Mouse (Mus musculus) neural tube, embryonic 13.5 days (tissue): ENCODE measurements at regions not wholly inside any gene's neighbourhood (a gene's known extent, or its start where the extent isn't known, plus 50 kb on each side); places are given as distances from the start of the nearest gene placed in this dataset.
"Not testable (repeated sequence)": the region's sequence is repeated elsewhere in the genome, so short reads cannot be mapped to it uniquely, and the experiment has no call there.

Source experiments
- ATAC-seq: fragments of 200-750 bp; cut with Nextera tagmentation; 2 replicates; pipeline ENCODE4 v1.8.0; 2017; ENCODE audit warnings: low read depth, mild to moderate bottlenecking, moderate TSS enrichment, moderate library complexity
- H3K27ac ChIP-seq: fragments of 300-500 bp; sonication (generic); replicated peaks from 2 replicates; pipeline ENCODE4 v1.5.1; 2015; ENCODE audit warnings: moderate library complexity, mild to moderate bottlenecking, inconsistent platforms
- H3K27me3 ChIP-seq: fragments of 300-500 bp; sonication (generic); 2 replicates; pipeline ENCODE4 v1.6.1; 2015; ENCODE audit warnings: mild to moderate bottlenecking, inconsistent platforms
- H3K36me3 ChIP-seq: fragments of 300-500 bp; sonication (generic); 2 replicates; pipeline ENCODE4 v1.6.1; 2015; ENCODE audit warnings: mild to moderate bottlenecking, inconsistent platforms
- H3K4me1 ChIP-seq: fragments of 300-500 bp; sonication (generic); replicated peaks from 2 replicates; pipeline ENCODE4 v1.6.1; 2015; ENCODE audit warnings: inconsistent platforms
- H3K4me2 ChIP-seq: fragments of 300-500 bp; sonication (generic); 2 replicates; pipeline ENCODE4 v1.6.1; 2015; ENCODE audit warnings: inconsistent platforms, mild to moderate bottlenecking, moderate library complexity
- H3K4me3 ChIP-seq: fragments of 300-500 bp; sonication (generic); 2 replicates; pipeline ENCODE4 v1.5.1; 2015; ENCODE audit warnings: mild to moderate bottlenecking, inconsistent platforms
- H3K9ac ChIP-seq: fragments of 300-500 bp; sonication (generic); 2 replicates; pipeline ENCODE4 v1.6.1; 2015; ENCODE audit warnings: moderate library complexity, mild to moderate bottlenecking, inconsistent platforms
- H3K9me3 ChIP-seq: fragments of 300-500 bp; sonication (generic); 2 replicates; pipeline ENCODE4 v1.6.1; 2016; ENCODE audit warnings: inconsistent platforms
- WGBS: fragments of 180-500 bp; shearing (Covaris S2); methylation state at CpG from one replicate; pipeline ENCODE4 v1.1.7; 2015; 5-methylcytosine and 5-hydroxymethylcytosine counted together

DNA sequence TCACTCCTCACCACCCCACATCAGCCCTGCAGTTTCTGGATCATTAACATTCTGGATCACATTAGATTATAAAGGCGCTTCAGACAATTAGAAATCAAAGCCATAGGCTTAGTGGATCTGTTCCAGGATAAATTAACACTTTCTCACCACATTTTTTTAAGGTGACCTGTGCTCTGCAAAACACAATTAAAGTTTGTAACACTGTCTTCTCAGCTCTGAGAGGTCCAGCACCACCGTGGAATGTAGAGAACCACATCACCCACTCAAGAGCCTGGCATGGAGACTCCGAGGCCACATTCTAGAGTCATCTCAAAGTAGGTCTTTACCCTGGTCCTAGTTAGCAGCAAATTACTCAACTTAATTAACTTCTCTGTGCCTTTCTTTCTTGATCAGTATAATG lies 58.4 kb upstream of the Galnt18 start:
- Histone ChIP-seq H3K4me3 (no peak overlapping the region), H3K9ac (no peak overlapping the region), H3K27ac (no peak overlapping the region), H3K9me3 (0 out of 2 replicates have a peak, but pooled peaks cover 4% of the 10 kb centered on the region), H3K4me2 (no peak overlapping the region), H3K36me3 (no peaks in the 10 kb centered on the region), H3K4me1 (no peaks in the 10 kb centered on the region), H3K27me3 (no peaks in the 10 kb centered on the region)
- 80% methylated on average over 3 of the region's 3 CpGs for WGBS
- ATAC-seq = no peak

DNA sequence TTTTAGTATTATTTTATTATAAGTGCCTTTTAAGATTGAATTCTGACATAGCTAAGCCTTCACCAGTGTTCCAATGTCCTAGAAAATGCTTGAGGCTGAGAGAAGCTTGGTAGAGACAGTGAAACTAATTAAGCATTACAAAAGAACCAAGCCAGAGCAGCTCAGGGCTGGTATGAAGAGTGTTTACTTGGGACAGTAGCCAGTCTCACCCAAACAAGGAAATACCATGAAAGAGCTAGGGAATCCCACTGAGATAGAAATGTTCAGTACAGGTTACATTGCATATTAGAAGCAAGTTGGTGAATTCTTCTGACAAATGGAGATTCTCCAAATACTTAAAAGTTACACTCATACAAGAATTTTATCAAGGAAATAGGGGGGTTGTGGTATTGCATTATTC lies 54.6 kb upstream of the Galnt18 start:
- not testable (repeated sequence) for H3K9ac ChIP-seq, H3K27me3 ChIP-seq, H3K4me1 ChIP-seq, H3K9me3 ChIP-seq, ATAC-seq, H3K4me2 ChIP-seq, H3K27ac ChIP-seq, H3K36me3 ChIP-seq, H3K4me3 ChIP-seq

DNA sequence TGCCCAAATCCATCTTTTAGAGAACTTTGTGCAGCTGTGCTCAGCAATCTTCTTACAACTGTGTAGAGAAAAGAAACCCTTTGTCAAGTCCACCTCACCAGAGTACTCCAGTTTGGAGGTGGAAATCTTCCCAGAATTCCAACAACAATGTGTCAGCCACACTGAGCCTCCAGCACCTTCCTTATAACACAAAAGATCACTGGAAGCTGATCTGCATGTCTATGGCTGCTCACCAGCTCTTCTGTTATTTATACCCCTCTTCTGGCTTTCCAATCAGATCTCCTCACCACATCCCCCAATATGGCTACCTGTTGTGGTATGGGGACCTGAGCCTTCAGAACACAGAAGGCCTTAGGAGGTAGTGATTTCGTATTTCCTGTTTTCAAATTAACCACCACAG lies 50.2 kb upstream of the Galnt18 start:
- no peak for ATAC-seq

More for the DNA sequence above, 50.2 kb upstream of the Galnt18 start:
- WGBS = 88% methylated on average over 1 of the region's 1 CpGs
- Histone ChIP-seq H3K9me3 (no peaks in the 10 kb centered on the region), H3K36me3 (no peaks in the 10 kb centered on the region), H3K4me1 (no peaks in the 10 kb centered on the region), H3K27ac (no peak overlapping the region), H3K4me3 (no peak overlapping the region), H3K4me2 (no peak overlapping the region), H3K9ac (no peak overlapping the region), H3K27me3 (no peaks in the 10 kb centered on the region)
